Mouse (Mus musculus) megakaryocyte, embryonic 14.5 days (primary cell): ENCODE results near the gene Fan1.

Source experiments
- FLI1 ChIP-seq: IDR thresholded peaks from 2 replicates; pipeline ENCODE4 v1.6.1; 2012; ENCODE audit warnings: low read length, inconsistent platforms, mixed read lengths
- GATA1 ChIP-seq: IDR thresholded peaks from 3 replicates; pipeline ENCODE4 v1.6.1; 2012; ENCODE audit warnings: mixed read lengths, low read length, inconsistent platforms, borderline replicate concordance

- TF ChIP-seq GATA1 = no peak
- no peak for TF ChIP-seq FLI1
Observed at GRCm38 (mm10) chr7:64365863-64366262, 8.0 kb downstream of the Fan1 start.
